Mouse (Mus musculus) adrenal gland, postnatal 36 days (tissue): Measurements from ENCODE around the gene Rnaset2a. TPM values are rescaled to one million over a fixed set of nuclear protein-coding genes. Genes with fewer than 3 reads are reported as not detected.
"Not testable (repeated sequence)": the region's sequence is repeated elsewhere in the genome, so short reads cannot be mapped to it uniquely, and the experiment has no call there.

ENCODE experiments used
- DNase-seq, 2 experiments: peaks; one replicate each; pipeline ENCODE4 v3.0.0; 2021; ENCODE audit warnings: mixed read lengths in 1 of 2
- long read RNA-seq, 2 experiments: library from polyadenylated mRNA; stranded (forward); transcript quantifications; one replicate each; pipeline ENCODE4 v2.0.0; 2021; ENCODE audit warnings: borderline sequencing depth in 2 of 2
- total RNA-seq, 2 experiments: library from RNA; stranded (reverse); gene quantifications; 2 replicates each; pipeline ENCODE4 v1.2.3; 2021

Rnaset2a gene
- 10 to 100 TPM; 57.3 to 67.8 TPM for total RNA-seq
- long read RNA-seq, experiment 1, transcript Rnaset2a-201 (9 exons, 1,793 nt): major isoform, 164 of 306 reads
- long read RNA-seq, experiment 1, partial matches to known transcripts: 0 of 306 reads
- long read RNA-seq, experiment 1, other reads (novel, unspliced or antisense): 142 of 306 reads
- long read RNA-seq, experiment 2, transcript Rnaset2a-201 (9 exons, 1,793 nt): major isoform, 62 of 75 reads
- long read RNA-seq, experiment 2, partial matches to known transcripts: 2 of 75 reads
- long read RNA-seq, experiment 2, other reads (novel, unspliced or antisense): 11 of 75 reads

- DNase-seq: peak; percentile 44
Measured at GRCm38 (mm10) chr17:8147439-8148316, at the start of gene Rnaset2a, which contains the start of gene Gm49673. Gene Rnaset2a, minus strand, starts transcription at chr17:8148097. Gene Gm49673, minus strand, starts transcription at chr17:8147788.

GRCm38 (mm10) chr17:8197652-8198051 is 49.8 kb upstream of the Rnaset2a start:
- DNase-seq: no peak

GRCm38 (mm10) chr17:8195685-8196376 is 47.9 kb upstream of the Rnaset2a start:
- DNase-seq: no peak

- no peak for DNase-seq
Measured at GRCm38 (mm10) chr17:8193678-8194077, 45.8 kb upstream of the Rnaset2a start.

- no peak for DNase-seq
Measured at GRCm38 (mm10) chr17:8184217-8184616, 36.3 kb upstream of the Rnaset2a start.

GRCm38 (mm10) chr17:8183815-8184214 is 35.9 kb upstream of the Rnaset2a start:
- no peak for DNase-seq

- DNase-seq: no peak
Measured at GRCm38 (mm10) chr17:8177090-8177489, 29.2 kb upstream of the Rnaset2a start.

GRCm38 (mm10) chr17:8171081-8171480 is 23.2 kb upstream of the Rnaset2a start:
- DNase-seq: no peak

GRCm38 (mm10) chr17:8170331-8170730 is 22.4 kb upstream of the Rnaset2a start:
- no peak for DNase-seq

- peak; percentile 48 to 59 for DNase-seq
Measured at GRCm38 (mm10) chr17:8167436-8167835, 19.5 kb upstream of the Rnaset2a start.

GRCm38 (mm10) chr17:8166454-8166853 is 18.6 kb upstream of the Rnaset2a start:
- not testable (repeated sequence) for DNase-seq

- not testable (repeated sequence) for DNase-seq
Measured at GRCm38 (mm10) chr17:8165977-8166376, 18.1 kb upstream of the Rnaset2a start.

GRCm38 (mm10) chr17:8165608-8165945 is 17.7 kb upstream of the Rnaset2a start:
- peak; percentile 9 to 14 for DNase-seq

GRCm38 (mm10) chr17:8164701-8165607 is 17.1 kb upstream of the Rnaset2a start, which contains the start of gene Fgfr1op:
Gene Fgfr1op, plus strand, starts transcription at chr17:8165501.
- peak in 1 of 2 experiments; percentile 9 for DNase-seq

GRCm38 (mm10) chr17:8160969-8161368 is 13.1 kb upstream of the Rnaset2a start:
- peak; percentile 25 to 58 for DNase-seq

GRCm38 (mm10) chr17:8158627-8159026 is 10.7 kb upstream of the Rnaset2a start:
- DNase-seq: not testable (repeated sequence)

- not testable (repeated sequence) for DNase-seq
Measured at GRCm38 (mm10) chr17:8155982-8156381, 8.1 kb upstream of the Rnaset2a start.

GRCm38 (mm10) chr17:8155010-8155409 is 7.1 kb upstream of the Rnaset2a start:
- not testable (repeated sequence) for DNase-seq

- DNase-seq: peak in 1 of 2 experiments; percentile 20
Measured at GRCm38 (mm10) chr17:8146931-8147330, 966 bp downstream of the Rnaset2a start.

GRCm38 (mm10) chr17:8143802-8144673 is 3.9 kb downstream of the Rnaset2a start:
- DNase-seq: peak; percentile 32 to 55
